Mouse (Mus musculus) liver, adult 2 months (tissue): ENCODE measurements at regions not wholly inside any gene's neighbourhood (a gene's known extent, or its start where the extent isn't known, plus 50 kb on each side); places are given as distances from the start of the nearest gene placed in this dataset.

ENCODE experiments used
- CTCF ChIP-seq: fragments of 200-500 bp; IDR thresholded peaks from 2 replicates; pipeline ENCODE4 v1.5.1; 2011; ENCODE audit warnings: low read depth, low read length, control low read depth
- POLR2A ChIP-seq: fragments of 200-500 bp; IDR thresholded peaks from 2 replicates; pipeline ENCODE4 v1.6.1; 2011; ENCODE audit warnings: low read length, control low read depth; ENCODE audit not compliant: insufficient read depth; ENCODE audit errors: extremely low read depth

DNA sequence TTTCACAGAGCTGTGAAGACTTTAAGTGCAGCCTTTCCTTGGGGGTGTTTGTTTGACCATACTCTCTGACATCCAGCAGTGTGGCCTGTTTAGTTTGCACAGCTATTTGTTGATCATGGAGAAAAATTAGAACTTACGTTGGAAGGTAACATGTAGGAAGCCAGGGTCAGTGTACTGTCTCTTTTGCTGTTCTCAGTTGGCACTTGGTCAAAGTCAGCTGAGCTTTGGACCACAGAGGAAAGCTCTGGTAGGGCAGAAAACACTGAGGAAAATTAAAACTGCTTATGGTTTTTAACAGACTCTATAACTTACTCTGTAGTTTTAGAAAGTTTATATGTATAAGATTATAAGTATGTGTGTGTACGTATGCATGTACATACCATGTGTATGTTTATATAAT lies 180.0 kb upstream of the Nt5c1b start:
- TF ChIP-seq POLR2A (no peak), CTCF (no peak)
